Mouse (Mus musculus): ENCODE results near the gene Ucp2. TPM values are rescaled to one million over a fixed set of nuclear protein-coding genes. Genes with fewer than 3 reads are reported as not detected.
A peak's percentile ranks its signal among the peaks of the same experiment; 100 is the strongest.

Ucp2 gene
- polyA plus RNA-seq (2015; fragmentation: Nextera tagmentation; extraction: Ambion mirVana): 351 and 400 TPM in 2 replicates

DNA sequence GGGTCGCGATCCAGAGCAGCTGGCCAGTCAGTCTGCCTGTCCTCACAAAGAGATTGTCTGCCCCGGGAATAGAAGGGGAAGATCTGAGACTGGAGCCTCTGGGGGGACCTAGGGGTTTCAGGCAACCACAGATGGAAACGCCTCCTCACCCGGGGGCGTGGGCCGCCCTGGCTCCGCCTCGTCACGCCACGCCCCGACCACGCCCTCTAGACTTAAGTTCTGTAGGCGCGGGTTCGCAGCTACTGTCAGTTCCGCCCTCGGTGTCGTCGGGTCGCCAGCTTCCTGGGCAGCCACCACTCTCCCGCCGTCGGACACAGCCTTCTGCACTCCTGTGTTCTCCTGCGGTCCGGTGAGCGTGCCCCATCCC is at the start of gene Ucp2:
Gene Ucp2, plus strand, starts transcription at position 221 of the 367 bp plus-strand sequence.
- peak; percentile 81 for ATAC-seq (ENCODE audit: insufficient read depth, low FRiP score)
- WGBS: 1% methylated on average over 27 of the region's 27 CpGs
- Histone ChIP-seq H3K9me3 (replicated peaks; ENCODE audit: control insufficient read depth, low read length) (no peaks in the 10 kb centered on the region), H3K4me2 (ENCODE audit: low read depth, low read length) (peak within 1 kb of the TSS; percentile 85), H3K4me1 (ENCODE audit: control insufficient read depth, insufficient read depth, low read length) (peaks cover 40% of the 10 kb centered on the region), H3K27ac (ENCODE audit: low read length) (peak within 1 kb of the TSS; percentile 86), H3K9ac (ENCODE audit: low read length) (peak within 1 kb of the TSS; percentile 73), H3K36me3 (ENCODE audit: control insufficient read depth, insufficient read depth, low read length) (peaks cover 4% of the 10 kb centered on the region; the same call in 1 of the 2 replicates), H3K27me3 (ENCODE audit: control insufficient read depth, insufficient read depth, low read length) (no peaks in the 10 kb centered on the region), H3K4me3 (replicated peaks; ENCODE audit: low read length) (peak within 1 kb of the TSS; percentile 53)

GRCm38 (mm10) chr7:100443728-100444127 is 49.4 kb upstream of the Ucp2 start:
- no peaks in the 10 kb centered on the region for H3K27me3 ChIP-seq (ENCODE audit: control insufficient read depth, insufficient read depth, low read length)
- no peaks in the 10 kb centered on the region for H3K4me1 ChIP-seq (ENCODE audit: control insufficient read depth, insufficient read depth, low read length)
- no peak overlapping the region for H3K4me2 ChIP-seq (ENCODE audit: low read depth, low read length)
- no peak overlapping the region for H3K9ac ChIP-seq (ENCODE audit: low read length)
- 0 out of 2 replicates have a peak, but pooled peaks cover 7% of the 10 kb centered on the region for H3K36me3 ChIP-seq (ENCODE audit: control insufficient read depth, insufficient read depth, low read length)
- ATAC-seq (ENCODE audit: insufficient read depth, low FRiP score): no peak
- H3K4me3 ChIP-seq (replicated peaks; ENCODE audit: low read length): no peak overlapping the region
- no peaks in the 10 kb centered on the region for H3K9me3 ChIP-seq (replicated peaks; ENCODE audit: control insufficient read depth, low read length)
- H3K27ac ChIP-seq (ENCODE audit: low read length): no peak overlapping the region
- WGBS: 87% methylated on average over 4 of the region's 4 CpGs

DNA sequence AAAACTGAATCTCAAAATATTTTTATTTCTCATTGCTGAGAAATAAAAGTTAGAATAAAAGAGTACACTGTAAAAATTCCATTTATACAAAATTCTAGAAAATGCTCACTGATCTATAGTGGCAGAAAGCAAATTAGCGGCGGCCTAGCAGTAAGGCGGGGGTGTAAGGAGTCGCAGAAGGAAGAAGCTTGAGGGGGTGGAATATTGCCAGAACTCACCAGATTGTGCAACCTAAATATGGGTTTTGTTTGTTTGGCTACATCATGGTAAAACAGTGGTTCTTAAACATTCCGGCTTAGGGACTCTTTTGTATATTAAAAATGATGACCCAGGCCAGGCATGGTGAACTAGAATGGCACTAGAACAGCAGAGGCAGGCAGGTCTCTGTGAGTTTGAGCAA is 46.9 kb upstream of the Ucp2 start:
- no peak overlapping the region for H3K27ac ChIP-seq (ENCODE audit: low read length)
- H3K9me3 ChIP-seq (replicated peaks; ENCODE audit: control insufficient read depth, low read length): no peaks in the 10 kb centered on the region
- no peak overlapping the region for H3K4me2 ChIP-seq (ENCODE audit: low read depth, low read length)
- no peaks in the 10 kb centered on the region for H3K4me1 ChIP-seq (ENCODE audit: control insufficient read depth, insufficient read depth, low read length)
- no peak overlapping the region for H3K9ac ChIP-seq (ENCODE audit: low read length)
- peaks cover 15% of the 10 kb centered on the region; the same call in 1 of the 2 replicates for H3K36me3 ChIP-seq (ENCODE audit: control insufficient read depth, insufficient read depth, low read length)
- no peak overlapping the region for H3K4me3 ChIP-seq (replicated peaks; ENCODE audit: low read length)
- WGBS: 93% methylated on average over 5 of the region's 5 CpGs
- no peaks in the 10 kb centered on the region for H3K27me3 ChIP-seq (ENCODE audit: control insufficient read depth, insufficient read depth, low read length)
- ATAC-seq (ENCODE audit: insufficient read depth, low FRiP score): no peak

- 94% methylated on average over 12 of the region's 12 CpGs for WGBS
- H3K27ac ChIP-seq (ENCODE audit: low read length): no peak overlapping the region
- no peaks in the 10 kb centered on the region for H3K27me3 ChIP-seq (ENCODE audit: control insufficient read depth, insufficient read depth, low read length)
- H3K36me3 ChIP-seq (ENCODE audit: control insufficient read depth, insufficient read depth, low read length): peaks cover 22% of the 10 kb centered on the region
- no peaks in the 10 kb centered on the region for H3K9me3 ChIP-seq (replicated peaks; ENCODE audit: control insufficient read depth, low read length)
- H3K4me2 ChIP-seq (ENCODE audit: low read depth, low read length): no peak overlapping the region
- no peak overlapping the region for H3K4me3 ChIP-seq (replicated peaks; ENCODE audit: low read length)
- H3K9ac ChIP-seq (ENCODE audit: low read length): no peak overlapping the region
- no peak for ATAC-seq (ENCODE audit: insufficient read depth, low FRiP score)
- H3K4me1 ChIP-seq (ENCODE audit: control insufficient read depth, insufficient read depth, low read length): no peaks in the 10 kb centered on the region
Observed at GRCm38 (mm10) chr7:100448530-100448929, 44.6 kb upstream of the Ucp2 start.

GRCm38 (mm10) chr7:100448985-100449384 is 44.2 kb upstream of the Ucp2 start:
- WGBS: 95% methylated on average over 3 of the region's 3 CpGs
- Histone ChIP-seq H3K27me3 (ENCODE audit: control insufficient read depth, insufficient read depth, low read length) (no peaks in the 10 kb centered on the region), H3K9me3 (replicated peaks; ENCODE audit: control insufficient read depth, low read length) (no peaks in the 10 kb centered on the region), H3K4me1 (ENCODE audit: control insufficient read depth, insufficient read depth, low read length) (no peaks in the 10 kb centered on the region), H3K9ac (ENCODE audit: low read length) (no peak overlapping the region), H3K4me2 (ENCODE audit: low read depth, low read length) (no peak overlapping the region), H3K27ac (ENCODE audit: low read length) (no peak overlapping the region), H3K4me3 (replicated peaks; ENCODE audit: low read length) (no peak overlapping the region), H3K36me3 (ENCODE audit: control insufficient read depth, insufficient read depth, low read length) (peaks cover 22% of the 10 kb centered on the region)
- ATAC-seq (ENCODE audit: insufficient read depth, low FRiP score): no peak

DNA sequence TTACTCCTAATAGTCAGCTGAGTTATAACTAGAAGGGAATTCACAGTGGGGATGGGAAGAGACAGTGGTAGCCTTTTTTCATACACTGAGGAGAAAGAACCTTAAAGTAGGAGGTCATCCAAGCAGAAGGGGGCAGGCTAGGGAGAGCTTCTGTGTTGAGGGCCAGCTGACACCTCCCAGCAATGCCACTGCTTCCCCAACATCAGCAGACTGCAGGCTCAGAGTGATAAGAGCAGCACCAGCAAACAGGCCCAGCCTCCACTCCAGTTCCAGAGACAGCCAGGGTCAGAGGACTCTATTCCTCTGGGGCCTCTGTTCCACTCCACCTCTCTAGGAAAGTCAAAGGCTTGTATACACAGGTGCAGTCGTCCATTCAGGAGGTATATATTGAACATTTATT is 35.0 kb upstream of the Ucp2 start:
- H3K9me3 ChIP-seq (replicated peaks; ENCODE audit: control insufficient read depth, low read length): no peaks in the 10 kb centered on the region
- 45% methylated on average over 1 of the region's 1 CpGs for WGBS
- no peaks in the 10 kb centered on the region for H3K27me3 ChIP-seq (ENCODE audit: control insufficient read depth, insufficient read depth, low read length)
- no peak overlapping the region for H3K4me2 ChIP-seq (ENCODE audit: low read depth, low read length)
- H3K4me1 ChIP-seq (ENCODE audit: control insufficient read depth, insufficient read depth, low read length): peaks cover 4% of the 10 kb centered on the region; the same call in 1 of the 2 replicates
- H3K4me3 ChIP-seq (replicated peaks; ENCODE audit: low read length): no peak overlapping the region
- peak; percentile 78; the same call in 1 of the 2 replicates for ATAC-seq (ENCODE audit: insufficient read depth, low FRiP score)
- H3K27ac ChIP-seq (ENCODE audit: low read length): no peak overlapping the region
- H3K9ac ChIP-seq (ENCODE audit: low read length): no peak overlapping the region
- H3K36me3 ChIP-seq (ENCODE audit: control insufficient read depth, insufficient read depth, low read length): peaks cover 19% of the 10 kb centered on the region; the same call in 1 of the 2 replicates

DNA sequence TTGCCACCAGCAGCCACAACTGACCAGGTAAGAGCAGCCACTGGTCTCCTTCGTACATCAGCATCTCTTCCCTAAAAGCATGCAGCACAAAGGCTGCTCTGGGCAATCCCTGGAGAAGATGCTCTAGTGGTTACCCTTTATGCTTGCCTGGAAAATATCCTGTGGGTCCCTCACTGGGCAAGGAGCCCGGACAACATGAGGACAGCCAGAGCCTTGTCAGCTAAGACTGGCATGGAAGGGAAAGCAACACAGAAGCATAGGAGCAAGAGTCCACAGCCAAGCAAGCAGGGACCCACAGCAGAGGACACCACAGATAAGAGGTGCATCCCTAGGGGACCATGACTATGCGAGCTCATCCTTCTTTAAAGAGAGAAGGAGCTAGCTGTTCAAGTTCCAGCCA is 33.3 kb upstream of the Ucp2 start:
- ATAC-seq (ENCODE audit: insufficient read depth, low FRiP score): no peak

GRCm38 (mm10) chr7:100461621-100462151 is 31.5 kb upstream of the Ucp2 start:
- Histone ChIP-seq H3K4me3 (replicated peaks; ENCODE audit: low read length) (no peak overlapping the region), H3K36me3 (ENCODE audit: control insufficient read depth, insufficient read depth, low read length) (peaks cover 3% of the 10 kb centered on the region; the same call in 1 of the 2 replicates), H3K27ac (ENCODE audit: low read length) (no peak overlapping the region), H3K27me3 (ENCODE audit: control insufficient read depth, insufficient read depth, low read length) (no peaks in the 10 kb centered on the region), H3K4me1 (ENCODE audit: control insufficient read depth, insufficient read depth, low read length) (peaks cover 26% of the 10 kb centered on the region), H3K4me2 (ENCODE audit: low read depth, low read length) (no peak overlapping the region), H3K9ac (ENCODE audit: low read length) (no peak overlapping the region), H3K9me3 (replicated peaks; ENCODE audit: control insufficient read depth, low read length) (no peaks in the 10 kb centered on the region)
- no peak for ATAC-seq (ENCODE audit: insufficient read depth, low FRiP score)
- 82% methylated on average over 6 of the region's 6 CpGs for WGBS

More for the DNA sequence above, 33.3 kb upstream of the Ucp2 start:
- Histone ChIP-seq H3K4me2 (ENCODE audit: low read depth, low read length) (no peak overlapping the region), H3K4me3 (replicated peaks; ENCODE audit: low read length) (no peak overlapping the region), H3K36me3 (ENCODE audit: control insufficient read depth, insufficient read depth, low read length) (peaks cover 16% of the 10 kb centered on the region; the same call in 1 of the 2 replicates), H3K4me1 (ENCODE audit: control insufficient read depth, insufficient read depth, low read length) (peaks cover 10% of the 10 kb centered on the region; the same call in 1 of the 2 replicates), H3K9ac (ENCODE audit: low read length) (no peak overlapping the region), H3K9me3 (replicated peaks; ENCODE audit: control insufficient read depth, low read length) (no peaks in the 10 kb centered on the region), H3K27ac (ENCODE audit: low read length) (no peak overlapping the region), H3K27me3 (ENCODE audit: control insufficient read depth, insufficient read depth, low read length) (no peaks in the 10 kb centered on the region)
- WGBS: 95% methylated on average over 3 of the region's 3 CpGs

DNA sequence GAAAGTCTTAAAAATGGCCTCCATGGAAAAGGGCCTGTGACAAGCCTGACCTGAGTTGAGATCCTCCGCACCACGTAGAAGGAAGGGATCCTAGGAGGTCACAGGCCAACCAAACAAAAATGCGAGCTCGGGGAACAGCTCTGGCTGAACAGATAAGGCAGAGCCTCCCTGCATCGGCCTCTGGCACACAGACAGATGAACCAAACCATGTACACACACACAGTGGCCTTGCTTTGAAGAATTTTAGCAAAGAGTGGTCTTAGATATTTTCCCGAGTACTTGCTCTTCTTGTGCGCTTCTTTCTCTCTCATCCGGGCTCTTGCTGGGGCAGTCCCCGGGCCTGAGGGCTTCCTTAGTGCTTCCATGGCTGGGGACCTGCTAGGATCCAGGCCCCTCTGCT is 29.9 kb upstream of the Ucp2 start:
- H3K4me3 ChIP-seq (replicated peaks; ENCODE audit: low read length): no peak overlapping the region
- H3K4me1 ChIP-seq (ENCODE audit: control insufficient read depth, insufficient read depth, low read length): peaks cover 34% of the 10 kb centered on the region
- peak overlapping the region; percentile 25; the same call in 1 of the 2 replicates for H3K27ac ChIP-seq (ENCODE audit: low read length)
- no peaks in the 10 kb centered on the region for H3K9me3 ChIP-seq (replicated peaks; ENCODE audit: control insufficient read depth, low read length)
- no peak overlapping the region; the same call in 1 of the 2 replicates for H3K9ac ChIP-seq (ENCODE audit: low read length)
- no peaks in the 10 kb centered on the region for H3K27me3 ChIP-seq (ENCODE audit: control insufficient read depth, insufficient read depth, low read length)
- no peak overlapping the region for H3K4me2 ChIP-seq (ENCODE audit: low read depth, low read length)
- peaks cover 3% of the 10 kb centered on the region; the same call in 1 of the 2 replicates for H3K36me3 ChIP-seq (ENCODE audit: control insufficient read depth, insufficient read depth, low read length)
- 54% methylated on average over 9 of the region's 9 CpGs for WGBS
- no peak for ATAC-seq (ENCODE audit: insufficient read depth, low FRiP score)

Measured in stomach, embryonic 16.5 days (tissue).